Mouse (Mus musculus): ENCODE results near the gene Krt7. TPM values are rescaled to one million over a fixed set of nuclear protein-coding genes. Genes with fewer than 3 reads are reported as not detected.

Gene Krt7
- polyA plus RNA-seq, 1 experiment from 2014 or later = 0.12 TPM

GRCm38 (mm10) chr15:101368015-101368414 lies 42.8 kb upstream of the Krt7 start:
- no peak overlapping the region for H3K4me2 ChIP-seq (ENCODE audit: low read length)
- no peak overlapping the region for H3K9ac ChIP-seq (replicated peaks; ENCODE audit: low read length)
- H3K27me3 ChIP-seq (ENCODE audit: control insufficient read depth, insufficient read depth, low read length) = no peaks in the 10 kb centered on the region
- H3K9me3 ChIP-seq (ENCODE audit: control insufficient read depth, low read length) = no peaks in the 10 kb centered on the region
- H3K27ac ChIP-seq (replicated peaks; ENCODE audit: low read depth, low read length) = no peak overlapping the region
- no peak overlapping the region for H3K4me3 ChIP-seq (replicated peaks; ENCODE audit: low read depth, low read length)
- WGBS = 78% methylated on average over 6 of the region's 6 CpGs
- H3K36me3 ChIP-seq (ENCODE audit: control insufficient read depth, insufficient read depth, low read length) = no peaks in the 10 kb centered on the region
- ATAC-seq (ENCODE audit: low FRiP score, low TSS enrichment) (no peak), DNase-seq (no peak)
- no peaks in the 10 kb centered on the region for H3K4me1 ChIP-seq (ENCODE audit: control insufficient read depth, insufficient read depth, low read length)

DNA sequence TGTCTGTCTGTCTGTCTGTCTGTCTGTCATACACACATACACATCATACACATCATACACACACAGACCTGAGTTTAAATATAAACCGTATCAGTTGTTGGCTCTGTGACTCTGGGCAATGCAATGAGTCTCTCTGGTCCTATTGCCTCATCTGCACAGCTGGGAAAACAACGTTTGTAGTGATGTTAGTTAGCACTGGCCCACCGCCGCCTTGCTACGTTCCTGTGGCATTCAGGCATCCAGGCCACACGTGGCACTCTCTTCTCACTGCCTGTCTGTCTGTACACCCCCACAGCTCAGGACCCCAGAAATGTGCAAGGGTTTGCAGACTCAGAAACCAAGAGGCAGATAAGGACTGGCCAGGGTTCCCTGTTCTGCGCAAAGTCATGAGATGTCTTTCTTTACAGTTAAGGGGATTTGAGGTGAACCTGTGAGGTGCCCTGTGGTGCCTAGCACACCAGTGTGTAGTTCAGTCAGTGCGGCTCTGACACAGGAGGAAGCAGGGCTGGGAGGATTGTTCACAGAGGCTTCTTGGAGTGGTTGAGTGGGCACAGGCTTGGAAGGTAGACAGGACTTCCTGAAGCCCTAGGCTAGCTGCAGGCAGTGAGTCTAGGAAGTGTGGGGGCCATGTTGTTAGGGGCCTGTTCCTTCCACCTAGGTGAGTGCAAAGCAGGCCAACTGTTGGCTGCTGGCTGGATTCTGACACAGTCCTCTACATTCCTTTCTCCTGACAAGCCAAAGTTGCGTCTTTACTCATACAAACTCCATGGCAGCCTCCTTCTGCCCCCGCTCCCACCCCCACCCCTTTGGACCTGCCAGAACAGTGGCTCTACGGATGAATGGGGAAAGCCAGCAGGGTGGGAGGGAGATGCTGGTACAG lies 42.1 kb upstream of the Krt7 start:
- Histone ChIP-seq H3K27me3 (ENCODE audit: control insufficient read depth, insufficient read depth, low read length) (no peaks in the 10 kb centered on the region), H3K9me3 (ENCODE audit: control insufficient read depth, low read length) (no peaks in the 10 kb centered on the region), H3K4me2 (ENCODE audit: low read length) (no peak overlapping the region), H3K27ac (replicated peaks; ENCODE audit: low read depth, low read length) (no peak overlapping the region), H3K4me3 (replicated peaks; ENCODE audit: low read depth, low read length) (no peak overlapping the region), H3K36me3 (ENCODE audit: control insufficient read depth, insufficient read depth, low read length) (no peaks in the 10 kb centered on the region), H3K9ac (replicated peaks; ENCODE audit: low read length) (no peak overlapping the region), H3K4me1 (ENCODE audit: control insufficient read depth, insufficient read depth, low read length) (no peaks in the 10 kb centered on the region)
- DNase-seq (no peak), ATAC-seq (ENCODE audit: low FRiP score, low TSS enrichment) (no peak)
- 67% methylated on average over 11 of the region's 11 CpGs for WGBS

DNA sequence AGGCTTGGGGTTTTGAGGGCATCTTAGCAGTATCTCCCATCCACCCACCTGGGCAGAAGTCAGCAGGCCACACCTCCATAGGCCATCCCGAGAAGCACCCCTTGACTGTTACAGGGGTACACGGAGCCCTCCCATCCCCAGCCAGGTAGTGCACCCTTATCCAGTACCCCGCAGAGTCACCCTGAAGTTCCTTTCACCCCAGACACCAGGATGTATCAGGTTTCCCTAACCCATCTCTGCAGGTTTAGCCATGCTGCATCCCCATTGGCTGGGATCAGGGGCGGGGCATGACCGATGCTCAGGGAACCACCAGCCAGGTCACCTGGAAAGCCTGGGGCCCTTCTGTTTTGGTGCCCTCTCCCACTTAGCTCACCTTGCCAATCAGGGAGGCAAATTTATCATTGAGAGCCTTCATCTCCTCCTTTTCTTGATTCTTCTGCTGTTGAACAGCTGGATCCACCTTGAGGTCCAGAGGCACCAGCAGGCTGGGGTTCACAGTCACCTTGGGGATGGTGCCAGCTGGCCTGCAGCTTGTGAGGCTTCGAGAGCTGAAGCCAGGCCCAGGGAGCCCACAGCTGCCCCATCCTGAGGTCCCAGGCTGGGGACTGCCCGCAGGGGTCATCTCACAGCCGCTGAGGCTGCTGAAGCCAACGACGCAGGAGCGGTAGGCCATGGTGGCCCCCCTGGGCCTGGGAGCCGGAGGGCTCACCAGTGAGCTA lies 41.3 kb upstream of the Krt7 start:
- Histone ChIP-seq H3K27me3 (ENCODE audit: control insufficient read depth, insufficient read depth, low read length) (no peaks in the 10 kb centered on the region), H3K9ac (replicated peaks; ENCODE audit: low read length) (no peak overlapping the region), H3K4me2 (ENCODE audit: low read length) (no peak overlapping the region), H3K4me3 (replicated peaks; ENCODE audit: low read depth, low read length) (no peak overlapping the region), H3K4me1 (ENCODE audit: control insufficient read depth, insufficient read depth, low read length) (no peaks in the 10 kb centered on the region), H3K36me3 (ENCODE audit: control insufficient read depth, insufficient read depth, low read length) (no peaks in the 10 kb centered on the region), H3K27ac (replicated peaks; ENCODE audit: low read depth, low read length) (no peak overlapping the region), H3K9me3 (ENCODE audit: control insufficient read depth, low read length) (no peaks in the 10 kb centered on the region)
- DNase-seq (no peak), ATAC-seq (ENCODE audit: low FRiP score, low TSS enrichment) (no peak)
- 33% methylated on average over 12 of the region's 12 CpGs for WGBS

DNA sequence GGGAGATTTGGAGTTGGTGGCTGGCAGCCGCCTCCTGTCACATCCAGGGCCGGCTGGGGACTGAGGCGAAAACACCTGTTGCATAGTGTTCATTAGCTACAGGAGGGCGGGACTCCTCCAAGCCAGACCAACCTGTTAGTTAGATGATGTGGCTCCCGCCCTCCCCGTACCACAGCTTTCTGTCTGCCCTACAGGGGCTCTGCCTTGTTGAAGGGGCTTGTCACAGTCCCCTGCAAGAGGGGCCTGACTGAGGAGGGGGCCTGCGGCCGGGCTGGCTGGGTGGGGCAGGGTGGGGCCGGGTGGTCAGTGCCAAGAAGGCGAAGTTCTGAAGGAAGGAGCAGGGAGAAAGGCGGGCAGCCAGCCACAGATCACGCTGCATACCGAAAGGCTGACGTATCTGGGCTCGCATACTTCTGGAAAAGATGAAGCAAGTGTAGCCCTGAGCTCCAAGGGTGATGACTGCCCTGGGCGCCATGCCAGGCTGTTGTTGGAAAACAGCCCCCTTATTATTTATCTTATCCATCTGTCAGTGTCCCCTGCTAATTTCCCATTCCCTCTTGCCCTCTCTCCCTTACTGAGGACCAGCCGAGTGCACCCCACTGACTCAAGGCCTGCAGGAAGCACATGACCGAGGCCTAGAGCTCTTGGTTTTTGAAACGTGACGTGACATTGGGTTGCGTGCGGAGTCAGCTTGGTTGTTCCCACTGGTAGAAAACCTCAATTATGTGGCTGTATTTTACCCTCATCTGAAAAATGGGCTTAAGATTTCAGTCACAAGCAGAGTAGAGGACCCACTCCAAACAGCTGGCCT lies 40.5 kb upstream of the Krt7 start, which contains the start of gene Krt80:
Gene Krt80 (minus strand): TSS at position 62 of the 811 bp plus-strand sequence.
- no peak within 1 kb of the TSS for H3K9ac ChIP-seq (replicated peaks; ENCODE audit: low read length)
- no peaks in the 10 kb centered on the region for H3K27me3 ChIP-seq (ENCODE audit: control insufficient read depth, insufficient read depth, low read length)
- no peak within 1 kb of the TSS for H3K27ac ChIP-seq (replicated peaks; ENCODE audit: low read depth, low read length)
- H3K4me2 ChIP-seq (ENCODE audit: low read length) = no peak within 1 kb of the TSS
- WGBS = 63% methylated on average over 22 of the region's 22 CpGs
- no peaks in the 10 kb centered on the region for H3K9me3 ChIP-seq (ENCODE audit: control insufficient read depth, low read length)
- no peak within 1 kb of the TSS for H3K4me3 ChIP-seq (replicated peaks; ENCODE audit: low read depth, low read length)
- DNase-seq (peak; percentile 23), ATAC-seq (ENCODE audit: low FRiP score, low TSS enrichment) (no peak)
- H3K36me3 ChIP-seq (ENCODE audit: control insufficient read depth, insufficient read depth, low read length) = no peaks in the 10 kb centered on the region
- no peaks in the 10 kb centered on the region for H3K4me1 ChIP-seq (ENCODE audit: control insufficient read depth, insufficient read depth, low read length)

- ATAC-seq (ENCODE audit: low FRiP score, low TSS enrichment) (no peak), DNase-seq (no peak)
- H3K27ac ChIP-seq (replicated peaks; ENCODE audit: low read depth, low read length) = no peak overlapping the region
- H3K9me3 ChIP-seq (ENCODE audit: control insufficient read depth, low read length) = no peaks in the 10 kb centered on the region
- H3K9ac ChIP-seq (replicated peaks; ENCODE audit: low read length) = no peak overlapping the region
- H3K4me2 ChIP-seq (ENCODE audit: low read length) = no peak overlapping the region
- H3K27me3 ChIP-seq (ENCODE audit: control insufficient read depth, insufficient read depth, low read length) = no peaks in the 10 kb centered on the region
- no peak overlapping the region for H3K4me3 ChIP-seq (replicated peaks; ENCODE audit: low read depth, low read length)
- WGBS = 68% methylated on average over 15 of the region's 15 CpGs
- H3K36me3 ChIP-seq (ENCODE audit: control insufficient read depth, insufficient read depth, low read length) = no peaks in the 10 kb centered on the region
- no peaks in the 10 kb centered on the region for H3K4me1 ChIP-seq (ENCODE audit: control insufficient read depth, insufficient read depth, low read length)
Observed at GRCm38 (mm10) chr15:101371141-101371985, 39.5 kb upstream of the Krt7 start.

DNA sequence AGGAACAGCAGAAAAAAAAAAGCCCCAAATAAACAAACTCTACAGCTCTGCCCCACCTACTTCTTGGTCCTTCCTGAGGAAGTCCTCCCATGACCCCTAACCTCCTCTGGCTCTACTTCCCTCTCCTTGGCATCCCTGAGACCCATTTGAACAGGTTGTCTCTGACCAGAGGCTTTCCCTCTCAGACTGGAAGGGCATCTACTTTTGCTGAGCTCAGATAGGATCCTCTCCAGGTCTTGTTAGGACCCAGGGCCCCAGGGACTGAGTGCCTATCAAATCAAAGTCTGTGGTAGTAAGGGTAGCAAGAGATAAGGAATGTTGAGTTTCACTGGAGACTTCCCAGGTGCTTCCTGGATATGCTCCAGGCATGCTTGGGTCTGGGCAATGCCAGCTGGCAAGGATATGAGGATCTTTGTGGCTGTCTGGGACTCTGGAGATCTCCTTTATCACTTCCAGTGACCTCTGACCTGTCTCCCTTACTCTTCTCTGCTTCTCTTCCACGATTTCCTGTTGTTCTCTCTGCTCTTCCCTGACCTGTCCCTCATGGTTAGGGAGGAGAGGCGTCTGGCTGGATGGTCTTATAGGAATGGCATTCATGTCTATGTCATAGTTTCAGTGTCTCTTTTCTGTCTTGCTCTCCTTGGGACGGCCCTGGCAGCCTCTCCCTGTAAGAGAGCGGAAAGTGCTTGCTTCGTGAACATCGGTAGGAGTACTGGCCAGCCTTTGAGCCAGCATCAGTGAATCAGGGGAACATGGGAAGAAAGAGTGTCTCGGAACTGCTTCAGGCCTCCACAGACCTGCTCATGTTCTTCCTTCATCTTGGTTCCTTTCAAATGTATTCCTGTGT lies 38.5 kb upstream of the Krt7 start:
- Histone ChIP-seq H3K4me3 (replicated peaks; ENCODE audit: low read depth, low read length) (no peak overlapping the region), H3K27me3 (ENCODE audit: control insufficient read depth, insufficient read depth, low read length) (no peaks in the 10 kb centered on the region), H3K4me2 (ENCODE audit: low read length) (no peak overlapping the region), H3K9ac (replicated peaks; ENCODE audit: low read length) (no peak overlapping the region), H3K9me3 (ENCODE audit: control insufficient read depth, low read length) (no peaks in the 10 kb centered on the region), H3K4me1 (ENCODE audit: control insufficient read depth, insufficient read depth, low read length) (no peaks in the 10 kb centered on the region), H3K27ac (replicated peaks; ENCODE audit: low read depth, low read length) (no peak overlapping the region), H3K36me3 (ENCODE audit: control insufficient read depth, insufficient read depth, low read length) (no peaks in the 10 kb centered on the region)
- ATAC-seq (ENCODE audit: low FRiP score, low TSS enrichment) = no peak
- no peak for DNase-seq
- WGBS = 79% methylated on average over 7 of the region's 7 CpGs

DNA sequence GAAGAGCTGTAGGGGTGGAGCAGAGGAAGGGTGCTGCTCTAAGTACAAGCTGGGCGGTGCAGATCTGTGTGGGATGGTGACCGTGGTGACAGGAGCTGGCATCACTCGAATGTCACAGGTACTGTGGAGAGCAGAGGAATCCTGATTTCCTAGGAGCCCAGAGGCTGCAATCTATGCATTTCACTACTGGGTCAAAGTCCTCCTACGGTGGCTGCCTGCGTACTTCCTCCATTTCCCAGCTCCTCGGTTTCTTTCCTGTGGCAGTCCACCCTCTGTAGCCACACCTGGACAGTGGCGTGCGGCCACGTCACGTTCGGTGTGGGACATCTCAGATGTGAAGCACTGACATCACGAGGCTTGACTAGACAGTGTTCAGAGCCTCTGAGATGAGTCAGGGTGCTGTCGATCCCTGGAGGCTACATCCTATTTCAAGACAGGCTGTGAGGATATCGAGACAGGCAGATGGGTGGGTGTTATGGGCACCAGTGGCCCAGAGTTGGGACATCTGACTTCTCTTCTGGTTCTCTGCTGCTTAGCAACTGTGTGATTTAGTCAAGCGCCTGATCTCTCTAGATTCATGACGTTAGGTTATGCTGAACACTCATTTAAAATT lies 37.5 kb upstream of the Krt7 start:
- H3K4me2 ChIP-seq (ENCODE audit: low read length) = no peak overlapping the region
- H3K36me3 ChIP-seq (ENCODE audit: control insufficient read depth, insufficient read depth, low read length) = no peaks in the 10 kb centered on the region
- DNase-seq = no peak
- H3K27me3 ChIP-seq (ENCODE audit: control insufficient read depth, insufficient read depth, low read length) = no peaks in the 10 kb centered on the region
- H3K4me1 ChIP-seq (ENCODE audit: control insufficient read depth, insufficient read depth, low read length) = no peaks in the 10 kb centered on the region
- no peak overlapping the region for H3K9ac ChIP-seq (replicated peaks; ENCODE audit: low read length)
- no peak for ATAC-seq (ENCODE audit: low FRiP score, low TSS enrichment)
- no peaks in the 10 kb centered on the region for H3K9me3 ChIP-seq (ENCODE audit: control insufficient read depth, low read length)
- no peak overlapping the region for H3K4me3 ChIP-seq (replicated peaks; ENCODE audit: low read depth, low read length)
- no peak overlapping the region for H3K27ac ChIP-seq (replicated peaks; ENCODE audit: low read depth, low read length)
- WGBS = 89% methylated on average over 16 of the region's 16 CpGs
